Mouse (Mus musculus): Measurements from ENCODE around the gene Fam208a. TPM values are rescaled to one million over a fixed set of nuclear protein-coding genes. Genes with fewer than 3 reads are reported as not detected.

The Fam208a gene
- total RNA-seq (2015; ENCODE audit: low replicate concordance) (14.4 and 15.9 TPM in 2 replicates), total RNA-seq (2017; ENCODE audit: low replicate concordance) (21.0 and 25.2 TPM in 2 replicates)

- ATAC-seq (replicated peaks; ENCODE audit: low FRiP score, poor library complexity, severe bottlenecking), result peak; percentile 98
These were observed at the start of gene Fam208a for GRCm38 (mm10) chr14:27428573-27428972. Gene Fam208a (plus strand): TSS chr14:27428834.

- ATAC-seq (replicated peaks; ENCODE audit: low FRiP score, poor library complexity, severe bottlenecking), result no peak
These were observed 49.2 kb upstream of the Fam208a start for GRCm38 (mm10) chr14:27379404-27379803.

GRCm38 (mm10) chr14:27381459-27381858 is 47.2 kb upstream of the Fam208a start:
- no peak for ATAC-seq (replicated peaks; ENCODE audit: low FRiP score, poor library complexity, severe bottlenecking)

- ATAC-seq (replicated peaks; ENCODE audit: low FRiP score, poor library complexity, severe bottlenecking), result no peak
These were observed 45.3 kb upstream of the Fam208a start for GRCm38 (mm10) chr14:27383321-27383830.

GRCm38 (mm10) chr14:27384143-27384542 is 44.5 kb upstream of the Fam208a start:
- no peak for ATAC-seq (replicated peaks; ENCODE audit: low FRiP score, poor library complexity, severe bottlenecking)

- no peak for ATAC-seq (replicated peaks; ENCODE audit: low FRiP score, poor library complexity, severe bottlenecking)
These were observed 40.0 kb upstream of the Fam208a start for GRCm38 (mm10) chr14:27388616-27389015.

- ATAC-seq (replicated peaks; ENCODE audit: low FRiP score, poor library complexity, severe bottlenecking), result no peak
These were observed 38.9 kb upstream of the Fam208a start for GRCm38 (mm10) chr14:27389722-27390121.

- ATAC-seq (replicated peaks; ENCODE audit: low FRiP score, poor library complexity, severe bottlenecking), result no peak
These were observed 38.0 kb upstream of the Fam208a start for GRCm38 (mm10) chr14:27390663-27391062.

GRCm38 (mm10) chr14:27391776-27392308 is 36.8 kb upstream of the Fam208a start:
- ATAC-seq (replicated peaks; ENCODE audit: low FRiP score, poor library complexity, severe bottlenecking), result no peak

GRCm38 (mm10) chr14:27392660-27393059 is 36.0 kb upstream of the Fam208a start:
- no peak for ATAC-seq (replicated peaks; ENCODE audit: low FRiP score, poor library complexity, severe bottlenecking)

GRCm38 (mm10) chr14:27393806-27394205 is 34.8 kb upstream of the Fam208a start:
- no peak for ATAC-seq (replicated peaks; ENCODE audit: low FRiP score, poor library complexity, severe bottlenecking)

- ATAC-seq (replicated peaks; ENCODE audit: low FRiP score, poor library complexity, severe bottlenecking), result no peak
These were observed 32.2 kb upstream of the Fam208a start for GRCm38 (mm10) chr14:27396424-27396823.

GRCm38 (mm10) chr14:27397526-27397925 is 31.1 kb upstream of the Fam208a start:
- no peak for ATAC-seq (replicated peaks; ENCODE audit: low FRiP score, poor library complexity, severe bottlenecking)

GRCm38 (mm10) chr14:27400495-27400894 is 28.1 kb upstream of the Fam208a start:
- no peak for ATAC-seq (replicated peaks; ENCODE audit: low FRiP score, poor library complexity, severe bottlenecking)

GRCm38 (mm10) chr14:27401717-27402278 is 26.8 kb upstream of the Fam208a start:
- ATAC-seq (replicated peaks; ENCODE audit: low FRiP score, poor library complexity, severe bottlenecking), result no peak

- no peak for ATAC-seq (replicated peaks; ENCODE audit: low FRiP score, poor library complexity, severe bottlenecking)
These were observed 26.0 kb upstream of the Fam208a start for GRCm38 (mm10) chr14:27402332-27403250.

- no peak for ATAC-seq (replicated peaks; ENCODE audit: low FRiP score, poor library complexity, severe bottlenecking)
These were observed 23.2 kb upstream of the Fam208a start for GRCm38 (mm10) chr14:27405452-27405851.

GRCm38 (mm10) chr14:27405947-27406346 is 22.7 kb upstream of the Fam208a start:
- ATAC-seq (replicated peaks; ENCODE audit: low FRiP score, poor library complexity, severe bottlenecking), result no peak

- no peak for ATAC-seq (replicated peaks; ENCODE audit: low FRiP score, poor library complexity, severe bottlenecking)
These were observed 20.4 kb upstream of the Fam208a start for GRCm38 (mm10) chr14:27408240-27408639.

- ATAC-seq (replicated peaks; ENCODE audit: low FRiP score, poor library complexity, severe bottlenecking), result no peak
These were observed 19.0 kb upstream of the Fam208a start for GRCm38 (mm10) chr14:27409662-27410061.

GRCm38 (mm10) chr14:27411492-27411891 is 17.1 kb upstream of the Fam208a start:
- ATAC-seq (replicated peaks; ENCODE audit: low FRiP score, poor library complexity, severe bottlenecking), result no peak

All from erythroblast, adult 5-6 weeks (primary cell).